Mouse (Mus musculus) neural tube, embryonic 10.5 days (tissue): ENCODE data around the gene Lrrk1.
"Not testable (repeated sequence)": the region's sequence is repeated elsewhere in the genome, so short reads cannot be mapped to it uniquely, and the experiment has no call there.

Source experiments
- DNase-seq: peaks from one replicate; pipeline ENCODE4 v3.0.0-alpha.2; 2017; ENCODE audit warnings: low spot score; ENCODE audit errors: extremely low spot score

Lrrk1 gene

DNA sequence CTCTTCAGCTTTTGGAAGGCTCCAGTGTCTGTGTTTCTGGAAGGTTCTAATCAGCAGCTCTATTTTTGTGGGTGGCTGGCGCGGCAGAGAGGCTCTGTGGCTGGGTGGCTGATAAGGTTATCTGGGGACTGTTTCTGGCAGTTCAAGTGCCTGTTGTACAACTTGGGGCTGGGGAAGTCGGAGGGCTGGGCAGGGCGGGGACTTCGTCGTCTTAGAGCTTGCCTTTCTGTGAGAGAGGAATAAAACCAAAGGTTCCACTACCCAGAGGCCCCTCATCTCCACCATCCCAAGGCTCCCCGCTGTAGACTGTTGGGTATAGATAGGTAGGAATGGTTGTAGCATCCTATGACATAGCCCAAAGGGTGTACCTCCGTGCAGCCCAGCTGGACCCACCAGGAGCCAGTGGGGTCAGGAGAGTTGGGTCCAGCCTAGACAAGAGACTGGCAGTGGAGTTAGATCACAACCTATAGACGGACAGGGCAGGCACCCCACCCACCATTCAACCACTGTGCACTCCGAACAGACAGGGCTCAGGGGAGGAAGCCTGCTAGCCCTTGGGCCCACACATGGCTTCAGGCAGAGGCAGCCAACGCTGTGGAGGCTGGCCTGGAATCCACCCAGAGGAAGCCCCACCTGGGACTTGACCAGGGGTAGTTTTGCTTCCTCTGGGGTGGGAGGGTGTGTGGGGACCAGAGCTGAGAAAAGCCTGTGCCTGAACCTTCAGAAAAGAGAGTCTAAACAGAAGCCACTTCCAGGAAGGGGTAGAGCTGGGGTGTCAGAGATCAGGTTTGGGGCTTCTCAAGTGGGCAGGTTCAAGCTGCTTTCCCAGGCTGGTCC, 191.3 kb downstream of the Lrrk1 start:
- DNase-seq, result no peak

DNA sequence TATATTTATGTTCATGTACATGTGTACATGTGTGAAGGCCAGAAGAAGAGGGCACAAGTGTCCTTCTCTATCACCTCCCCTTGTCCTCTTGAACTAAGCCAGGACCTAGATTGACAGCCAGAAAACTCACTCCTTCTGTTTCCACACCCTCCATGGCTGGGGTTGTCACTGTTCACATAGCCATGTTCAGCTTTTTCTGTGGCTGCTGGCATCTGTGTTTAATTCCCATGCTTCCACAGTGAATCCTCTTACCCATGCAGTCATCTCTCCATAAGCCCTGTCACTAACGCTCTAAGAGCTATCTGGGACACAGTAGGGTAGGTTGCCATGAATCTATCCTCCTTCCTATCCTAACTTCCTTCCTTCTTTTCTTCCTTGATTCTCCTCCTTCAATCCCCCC, 192.3 kb downstream of the Lrrk1 start:
- DNase-seq, result no peak

- DNase-seq, result no peak
Observed at GRCm38 (mm10) chr7:66194511-66194910, 193.6 kb downstream of the Lrrk1 start.

GRCm38 (mm10) chr7:66190385-66190784, 197.8 kb downstream of the Lrrk1 start:
- DNase-seq, result not testable (repeated sequence)

DNA sequence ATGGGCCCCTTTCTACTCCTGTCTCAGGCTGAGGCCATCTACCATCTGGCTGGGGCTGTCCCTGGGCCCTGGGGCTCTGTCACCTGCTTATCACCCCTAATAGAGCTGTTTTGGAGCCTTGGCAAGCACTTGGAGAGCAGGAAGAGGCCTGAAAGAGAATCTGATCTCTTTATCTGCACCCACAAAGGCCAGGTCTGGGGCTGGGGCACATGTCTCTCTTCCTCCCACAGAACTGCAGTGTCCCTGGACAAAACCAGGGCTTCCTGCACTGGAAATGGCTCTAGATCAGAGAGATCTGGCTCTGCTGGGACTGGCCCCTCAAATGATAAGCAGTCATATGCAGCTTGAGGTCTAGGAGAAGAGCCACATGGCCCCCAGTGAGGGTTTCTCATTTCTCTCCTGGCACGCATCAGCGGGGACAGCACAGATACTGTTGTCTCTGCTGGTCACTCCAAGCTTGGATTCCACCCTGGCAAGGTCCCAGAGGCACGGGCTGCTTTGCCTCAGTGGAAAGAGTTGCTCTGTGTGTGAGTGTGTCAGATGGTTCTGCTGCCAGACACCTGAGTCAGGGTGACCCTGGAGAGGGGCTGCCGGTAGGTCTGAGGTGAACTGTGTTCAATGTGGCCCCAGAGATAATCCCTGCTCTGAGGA, 200.4 kb downstream of the Lrrk1 start:
- no peak for DNase-seq

DNA sequence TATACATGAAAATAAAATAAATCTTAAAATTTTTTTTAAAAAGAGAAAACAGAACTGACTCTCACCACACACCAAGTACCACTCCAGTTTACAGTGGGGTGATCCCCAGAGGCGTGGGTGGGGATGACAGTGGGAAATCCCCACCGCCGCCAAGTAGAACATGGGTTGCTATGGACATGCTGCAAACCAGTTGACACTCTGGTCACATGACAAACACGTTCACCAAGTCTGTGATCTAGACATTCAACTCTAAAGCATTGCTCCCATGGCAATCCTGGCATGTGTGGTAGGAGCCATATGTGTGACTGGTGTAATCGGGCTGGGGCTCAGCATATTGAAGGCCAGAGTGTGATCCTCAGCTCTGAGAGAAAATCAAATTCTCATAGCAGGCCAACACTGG, 202.8 kb downstream of the Lrrk1 start:
- DNase-seq, result no peak

DNA sequence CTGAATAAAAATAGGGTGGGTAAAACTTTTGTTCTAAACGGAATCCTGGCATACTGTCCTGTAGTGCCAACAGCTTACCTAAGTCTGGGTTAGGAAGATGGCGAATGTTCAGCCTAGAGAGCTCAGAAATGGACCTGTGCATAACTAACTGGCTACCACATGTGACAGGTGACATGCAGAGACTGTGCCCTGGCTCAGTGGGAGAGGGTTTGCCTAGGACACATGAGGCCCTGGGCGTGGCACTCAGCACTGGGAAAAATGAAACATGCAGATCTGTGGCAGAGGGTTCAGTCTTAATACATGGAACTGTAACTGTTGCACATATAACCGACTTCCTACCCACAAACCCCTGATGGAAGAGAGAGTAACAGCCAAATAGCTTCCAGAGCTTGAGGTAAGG, 204.1 kb downstream of the Lrrk1 start:
- DNase-seq, result no peak

GRCm38 (mm10) chr7:66183404-66183803, 204.7 kb downstream of the Lrrk1 start:
- DNase-seq, result no peak

DNA sequence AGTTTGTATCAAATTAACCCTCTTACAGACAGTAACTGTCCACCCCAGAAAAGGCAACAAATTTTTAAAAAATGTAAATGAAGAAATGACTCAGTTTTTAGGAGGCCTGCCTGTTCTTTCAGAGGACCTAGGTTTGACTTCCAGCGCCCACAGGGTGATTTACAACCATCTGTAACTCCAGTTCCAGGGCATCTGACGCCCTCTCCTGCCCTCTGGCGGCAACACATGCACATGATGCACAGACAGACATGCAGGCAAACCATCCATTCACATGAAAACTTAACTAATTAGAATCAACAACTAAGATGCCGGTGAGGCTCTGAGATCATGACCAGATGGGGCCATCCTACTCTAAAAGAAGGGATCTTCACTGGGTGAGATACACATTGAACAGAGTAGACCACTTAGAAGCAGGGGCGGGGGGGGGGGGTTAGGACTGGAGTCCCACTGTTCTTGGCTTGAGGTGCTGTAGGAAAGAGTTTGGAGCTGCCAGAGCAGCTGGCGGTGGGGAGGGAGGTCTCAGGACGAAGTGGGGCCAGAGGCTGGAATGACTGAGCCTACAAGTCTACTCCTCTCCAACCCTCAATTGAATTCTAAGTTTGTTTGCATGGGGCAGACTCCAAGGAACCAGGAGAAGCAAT, 206.0 kb downstream of the Lrrk1 start:
- no peak for DNase-seq

DNA sequence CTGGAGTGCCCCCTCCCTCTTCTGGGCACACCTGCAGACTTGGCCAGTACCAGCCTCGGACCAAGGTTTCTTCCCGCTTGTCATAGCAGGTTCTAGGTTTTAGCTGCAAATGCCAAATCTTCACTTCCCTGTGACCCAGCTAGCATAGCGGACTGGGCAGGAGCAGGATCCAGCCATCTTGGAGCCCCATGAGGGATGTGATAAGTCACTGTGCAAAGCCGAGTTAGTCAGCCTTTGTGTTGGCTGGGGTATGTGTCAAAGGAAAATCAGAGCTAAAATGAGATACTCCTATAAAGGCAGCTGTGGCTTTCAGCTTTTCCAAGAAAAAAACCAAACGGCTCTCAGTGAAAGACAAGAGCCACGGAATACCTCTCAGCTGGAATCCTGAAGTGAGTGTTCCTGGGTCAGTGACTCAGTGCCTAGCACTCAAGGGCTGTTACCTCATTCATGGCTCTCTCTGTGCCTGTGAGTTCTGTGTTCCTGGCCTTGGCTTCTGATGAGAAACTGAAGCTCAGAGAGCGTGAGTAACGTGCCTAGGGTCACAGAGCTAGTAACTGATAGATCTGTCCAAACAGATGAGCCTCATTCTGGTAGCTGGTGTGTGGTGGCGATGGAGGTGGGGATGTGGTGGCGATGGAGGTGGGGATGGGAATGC, 207.3 kb downstream of the Lrrk1 start:
- DNase-seq, result no peak

GRCm38 (mm10) chr7:66180260-66180659, 207.9 kb downstream of the Lrrk1 start:
- DNase-seq, result no peak

- no peak for DNase-seq
Observed at GRCm38 (mm10) chr7:66179711-66180110, 208.4 kb downstream of the Lrrk1 start.

DNA sequence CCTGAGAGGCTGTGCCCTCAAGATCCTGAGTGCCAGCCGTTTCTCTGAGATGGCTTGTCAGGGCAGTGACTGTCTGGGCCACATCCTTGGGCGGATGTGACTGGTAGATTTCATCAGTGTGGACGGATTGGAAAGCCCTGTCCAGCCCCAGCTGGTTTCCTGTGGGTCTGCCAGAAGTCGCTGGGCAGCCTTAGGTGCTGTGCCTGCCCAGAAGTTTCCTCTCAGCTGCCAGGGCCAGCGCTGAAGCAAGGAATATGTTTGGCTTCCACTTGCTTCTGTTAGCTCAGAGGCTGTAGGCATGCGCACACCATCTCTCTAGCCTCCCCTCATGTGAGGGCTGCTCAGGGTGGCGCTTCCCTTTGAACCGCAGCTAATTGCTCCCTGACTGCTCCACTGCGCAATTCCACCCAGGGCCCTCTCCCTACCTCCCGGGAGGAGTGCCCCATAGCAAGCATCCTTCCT, 209.0 kb downstream of the Lrrk1 start:
- no peak for DNase-seq

DNA sequence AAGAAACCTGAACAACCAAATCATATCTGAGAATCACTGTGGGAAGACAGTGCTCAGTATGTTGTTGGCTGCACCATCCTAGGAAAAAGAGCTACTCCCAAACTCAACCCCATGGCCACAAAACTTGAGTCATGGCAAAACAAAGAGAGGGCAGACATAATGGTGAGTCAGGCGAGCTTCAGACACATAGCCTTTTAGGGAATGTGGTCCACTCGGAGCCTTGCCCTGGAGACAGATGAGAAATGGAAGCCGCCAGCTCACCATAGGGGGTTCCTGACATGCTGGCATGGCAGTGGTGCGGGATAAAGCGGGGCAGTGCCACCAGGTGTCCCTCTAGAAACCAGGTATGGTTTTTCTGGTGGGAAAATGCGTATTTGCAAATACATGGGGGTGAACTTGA, 210.0 kb downstream of the Lrrk1 start:
- no peak for DNase-seq

DNA sequence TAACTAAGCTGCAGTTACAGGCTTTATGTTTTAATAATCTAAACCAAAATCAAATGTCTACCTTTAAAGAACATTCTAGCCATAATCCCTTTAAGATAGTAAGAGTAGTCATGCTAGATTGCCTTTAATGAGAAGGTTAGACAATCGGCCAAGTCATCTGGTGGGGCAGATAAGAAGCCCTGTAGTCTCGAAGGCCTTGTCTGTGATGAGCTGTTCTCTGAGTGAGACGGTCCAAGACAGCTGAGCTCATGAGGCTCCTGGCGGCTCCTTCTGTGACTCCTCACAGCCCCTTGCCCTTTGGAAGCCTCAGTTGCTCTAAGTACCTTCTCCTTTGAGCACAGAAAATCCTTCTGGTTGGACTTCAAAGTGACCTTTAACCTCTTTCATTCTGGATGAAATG, 211.2 kb downstream of the Lrrk1 start:
- no peak for DNase-seq
